Mouse (Mus musculus): ENCODE results near the gene Ank3.

DNA sequence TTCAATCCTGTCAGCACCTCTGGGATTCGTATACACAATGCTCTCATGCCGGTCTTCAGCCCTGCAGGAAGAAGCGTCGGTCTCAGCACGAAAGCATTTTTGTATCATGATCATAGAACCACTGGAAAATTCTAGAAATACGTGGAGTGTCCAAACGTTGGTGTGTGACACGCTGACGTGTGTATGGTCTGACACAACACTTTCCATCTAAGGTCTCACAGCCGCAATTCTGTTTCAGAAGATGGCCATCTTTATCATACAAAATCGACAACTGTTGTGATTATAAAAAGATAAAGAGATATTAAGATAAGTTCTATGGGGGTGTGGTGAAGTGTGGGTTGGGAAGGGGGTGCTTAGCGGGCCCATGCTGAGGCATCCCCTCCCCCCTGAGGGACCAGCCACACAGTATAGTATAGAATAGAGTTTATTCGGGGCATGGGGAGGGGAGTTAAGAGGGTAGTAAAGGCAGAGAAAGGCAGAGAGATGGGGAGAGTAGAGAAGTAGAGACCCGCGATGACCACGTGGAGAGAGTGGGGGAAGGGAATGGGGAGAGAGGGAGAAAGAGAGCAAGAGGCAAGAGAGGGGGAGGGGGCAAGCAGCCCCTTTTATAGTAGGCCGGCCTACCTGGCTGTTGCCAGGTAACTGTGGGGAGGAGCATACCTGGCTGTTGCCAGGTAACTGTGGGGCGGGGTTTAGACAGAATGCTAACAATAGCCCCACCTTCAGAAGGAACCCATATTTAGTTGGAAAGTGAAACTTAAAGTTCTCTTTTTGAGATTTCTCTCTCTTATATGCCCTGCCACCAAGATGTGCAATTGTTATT lies 172.1 kb downstream of the Ank3 start:
- TF ChIP-seq MAX (IDR thresholded peaks at IDR 0.05; ENCODE audit: low read length) (no peak), SIN3A (IDR thresholded peaks at IDR 0.05; ENCODE audit: low read length) (no peak), ZC3H11A (IDR thresholded peaks at IDR 0.05; ENCODE audit: low read depth, low read length) (no peak), CTCF (IDR thresholded peaks at IDR 0.05 in 2 of 3, conservative IDR thresholded peaks at IDR 0.05 in 1 of 3; ENCODE audit: control insufficient read depth in 1 of 3, insufficient read depth in 1 of 3, low read depth in 2 of 3, low read length in 3 of 3, poor library complexity in 1 of 3, severe bottlenecking in 1 of 3) (no peak), CHD1 (IDR thresholded peaks at IDR 0.05; ENCODE audit: low read depth, low read length) (no peak), HCFC1 (IDR thresholded peaks at IDR 0.05; ENCODE audit: low read depth, low read length) (no peak)

Data from MEL (cell line).